Mouse (Mus musculus) adrenal gland, postnatal 4 days (tissue): ENCODE data around the gene Fstl1. TPM values are rescaled to one million over a fixed set of nuclear protein-coding genes. Genes with fewer than 3 reads are reported as not detected.

ENCODE experiments used
- DNase-seq, 2 experiments: peaks; one replicate each; pipeline ENCODE4 v3.0.0; 2021 to 2022; ENCODE audit warnings: low spot score in 2 of 2, mixed read lengths in 2 of 2
- total RNA-seq, 2 experiments: library from RNA; stranded (reverse); gene quantifications; 2 replicates each; pipeline ENCODE4 v1.2.3; 2021

Gene Fstl1
- total RNA-seq, 2 experiments from 2014 or later = 242 to 304 TPM

DNA sequence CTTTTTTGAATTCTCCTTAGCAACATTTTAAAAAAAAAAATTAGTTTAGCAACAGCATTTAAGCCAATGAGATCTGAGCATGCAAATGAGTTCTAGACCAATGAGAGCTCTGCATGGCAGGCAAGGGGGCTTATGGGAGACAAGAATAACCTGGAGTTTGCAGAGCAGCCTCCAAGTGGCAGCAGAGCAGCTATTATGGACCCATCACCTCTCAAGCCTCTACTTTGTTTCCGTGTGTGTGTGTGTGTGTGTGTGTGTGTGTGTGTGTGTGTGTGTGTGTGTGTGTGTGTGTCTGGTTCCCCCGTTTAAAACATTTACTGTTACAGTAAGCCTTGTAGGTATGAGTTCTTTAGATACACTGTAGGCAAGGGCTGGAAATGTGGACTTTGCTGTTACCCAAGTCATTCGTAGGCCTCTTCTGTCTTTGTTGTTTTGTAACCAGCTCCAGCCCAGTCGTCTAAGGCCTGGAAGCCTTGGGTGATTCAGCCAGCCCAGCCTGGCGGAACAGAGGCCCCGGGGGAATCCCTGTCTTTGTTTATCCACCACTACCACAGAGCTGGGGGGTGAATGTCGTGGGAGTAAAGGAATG lies 37.8 kb downstream of the Fstl1 start:
- peak; percentile 21 to 54 for DNase-seq

DNA sequence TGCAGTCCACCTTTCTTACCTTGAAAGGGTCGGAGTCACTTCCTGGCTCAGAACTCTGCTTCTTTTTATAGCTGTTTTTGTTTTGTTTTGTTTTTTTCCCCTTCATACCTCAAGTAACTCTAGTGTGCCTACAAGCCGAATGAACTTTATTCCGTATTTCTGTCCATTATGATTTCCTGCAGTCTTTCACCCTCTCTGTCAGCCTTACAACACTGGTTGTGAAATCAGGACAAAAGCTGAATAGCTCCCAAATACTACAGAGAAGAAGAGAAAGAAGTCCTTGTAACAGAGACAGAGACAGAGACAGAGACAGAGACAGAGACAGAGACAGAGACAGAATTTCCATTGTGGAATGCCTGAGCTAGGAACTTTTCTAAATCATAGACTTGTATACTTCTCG lies 41.3 kb downstream of the Fstl1 start:
- no peak for DNase-seq

DNA sequence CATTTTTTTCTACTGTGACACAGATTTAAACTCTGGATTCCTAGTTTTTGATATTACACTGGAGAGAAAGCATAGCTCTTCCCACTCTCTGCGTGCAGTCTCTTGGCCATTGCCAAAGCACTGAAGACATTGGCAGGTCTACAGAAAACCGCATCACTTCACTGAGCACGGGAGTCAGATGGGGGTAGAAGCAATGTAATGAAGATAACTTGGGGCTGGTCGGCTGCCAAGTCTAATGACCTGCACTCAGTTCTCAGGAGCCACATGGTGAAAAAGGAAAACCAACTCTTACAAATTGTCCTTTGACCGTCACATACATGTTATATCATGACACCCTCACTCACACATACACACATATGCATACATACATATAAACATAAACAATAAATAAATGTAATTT lies 47.3 kb downstream of the Fstl1 start:
- no peak for DNase-seq

DNA sequence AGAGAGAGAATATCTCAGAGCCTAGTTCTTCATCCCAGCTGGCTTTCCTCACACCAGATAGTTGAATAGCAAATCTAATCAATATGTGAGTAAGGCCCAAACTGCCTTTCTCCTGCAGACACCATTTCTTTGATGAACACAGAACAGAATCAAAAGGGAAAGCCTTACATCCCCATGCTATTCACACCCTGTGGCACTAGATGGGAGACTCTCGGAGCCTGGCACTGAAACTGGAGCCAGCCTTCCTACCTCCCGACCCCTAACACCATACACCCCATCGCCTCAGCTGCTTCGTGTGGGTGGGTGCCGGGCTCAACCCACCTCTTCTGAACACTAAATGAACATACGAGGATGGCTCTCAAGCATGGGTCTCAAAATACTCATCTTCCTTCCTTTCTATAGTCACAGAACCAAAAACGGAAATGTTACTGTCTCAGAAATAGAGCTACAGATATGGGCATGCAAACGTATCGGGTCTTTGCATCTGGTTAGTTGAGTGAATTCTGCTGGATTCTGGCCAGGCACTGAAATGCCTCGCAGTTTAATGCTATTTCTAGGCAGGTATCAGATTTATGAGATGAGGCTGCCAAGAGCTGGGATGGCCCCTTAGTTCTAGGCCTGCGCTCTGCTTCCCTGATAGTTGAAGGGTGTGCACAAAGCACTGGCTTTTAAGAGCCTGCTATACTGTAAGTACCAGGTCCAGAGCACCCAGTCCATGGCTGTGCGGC lies 48.3 kb downstream of the Fstl1 start:
- no peak for DNase-seq

DNA sequence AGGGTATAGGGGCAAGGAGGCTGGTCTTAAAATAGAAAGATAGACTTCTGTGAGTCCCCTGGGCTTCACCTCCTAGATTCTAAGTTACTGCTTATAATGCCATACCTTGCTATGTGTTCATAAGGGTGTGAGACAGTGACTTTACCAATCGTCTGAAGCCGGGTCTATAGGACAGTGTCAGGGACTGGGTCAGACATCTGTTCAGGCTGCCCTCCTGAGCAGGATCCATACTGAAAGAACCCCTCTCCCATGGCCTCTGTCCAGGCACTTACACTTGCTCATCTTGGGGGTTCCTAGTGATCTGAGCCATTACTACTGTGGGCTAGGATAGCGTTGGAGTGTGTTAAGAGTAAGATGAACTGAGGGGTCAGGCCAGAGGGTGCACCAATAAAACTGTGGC lies 49.6 kb downstream of the Fstl1 start:
- DNase-seq = no peak

DNA sequence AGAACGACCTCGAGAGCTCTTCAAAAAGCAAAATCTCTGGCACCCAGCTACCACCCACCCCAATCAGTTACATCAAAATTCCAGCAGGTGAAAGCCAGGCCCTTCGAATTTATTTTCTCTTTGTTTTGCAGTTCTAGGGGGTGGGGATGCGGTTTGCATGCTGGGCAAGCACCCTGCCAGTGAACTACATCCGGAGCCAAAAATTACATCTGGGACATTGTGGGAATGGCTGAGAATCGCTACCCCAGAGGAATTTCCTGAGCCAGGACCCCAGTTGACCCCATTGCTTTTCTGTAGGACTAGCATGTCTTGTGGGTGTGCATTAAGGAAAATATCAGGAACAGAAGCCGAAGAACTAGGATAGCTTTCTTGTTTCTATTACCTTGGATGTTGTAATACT lies 54.4 kb downstream of the Fstl1 start:
- no peak for DNase-seq

DNA sequence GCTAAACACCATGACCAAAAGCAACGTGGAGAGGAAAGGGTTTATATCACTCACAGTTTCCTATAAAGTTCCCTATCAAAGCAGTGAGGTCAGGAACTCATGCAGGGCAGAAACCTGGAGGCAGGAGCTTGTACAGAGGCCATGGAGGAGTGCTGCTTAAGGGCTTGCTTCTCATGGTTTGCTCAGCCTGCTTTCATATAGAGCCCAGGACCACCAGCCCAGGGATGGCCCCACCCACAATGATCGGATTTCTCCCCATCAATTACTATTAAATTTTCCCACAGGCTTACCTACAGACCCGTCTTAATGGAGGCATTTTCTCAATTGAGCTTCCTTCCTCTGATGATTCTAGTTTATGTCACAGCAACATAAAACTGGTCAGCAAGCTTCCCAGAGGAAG lies 60.9 kb downstream of the Fstl1 start:
- DNase-seq = no peak

DNA sequence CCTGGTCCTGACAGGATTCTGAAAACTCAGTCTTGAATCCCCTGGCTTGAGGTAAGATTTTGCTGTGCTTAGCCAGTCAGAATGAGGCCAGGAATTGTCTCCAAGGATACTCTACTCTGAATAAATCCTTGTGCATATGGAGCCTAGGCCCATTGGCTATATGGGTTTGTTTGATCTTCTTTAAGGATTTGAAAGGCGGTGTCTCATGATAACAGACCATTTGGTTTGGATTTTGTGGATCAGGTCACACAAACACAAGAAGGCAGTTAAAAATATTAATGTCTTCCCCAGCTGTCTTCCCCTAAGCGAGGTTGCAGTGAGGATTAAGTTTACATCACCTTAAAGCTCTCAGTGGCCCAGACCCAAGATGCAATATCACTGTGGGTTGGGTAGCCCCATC lies 65.8 kb downstream of the Fstl1 start:
- no peak for DNase-seq

DNA sequence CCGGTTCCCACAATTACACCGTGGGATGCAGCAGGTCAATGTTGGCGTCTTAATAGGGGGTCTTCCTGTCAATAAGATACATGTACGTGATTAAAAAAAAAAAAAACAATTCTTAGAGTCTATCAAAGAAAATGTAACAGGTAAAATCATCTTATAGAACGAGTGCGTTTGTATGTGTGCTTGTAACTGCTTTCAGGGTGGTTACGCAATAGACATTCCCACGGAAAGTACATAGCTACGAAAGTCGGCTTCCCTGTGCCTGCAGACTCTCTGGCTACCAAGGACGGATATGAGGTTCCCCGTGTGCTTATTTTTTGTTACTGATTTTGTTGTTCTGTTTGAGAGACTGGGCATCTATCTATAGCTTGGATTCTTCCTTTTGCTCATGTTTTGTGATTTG lies 67.1 kb downstream of the Fstl1 start:
- DNase-seq = no peak

DNA sequence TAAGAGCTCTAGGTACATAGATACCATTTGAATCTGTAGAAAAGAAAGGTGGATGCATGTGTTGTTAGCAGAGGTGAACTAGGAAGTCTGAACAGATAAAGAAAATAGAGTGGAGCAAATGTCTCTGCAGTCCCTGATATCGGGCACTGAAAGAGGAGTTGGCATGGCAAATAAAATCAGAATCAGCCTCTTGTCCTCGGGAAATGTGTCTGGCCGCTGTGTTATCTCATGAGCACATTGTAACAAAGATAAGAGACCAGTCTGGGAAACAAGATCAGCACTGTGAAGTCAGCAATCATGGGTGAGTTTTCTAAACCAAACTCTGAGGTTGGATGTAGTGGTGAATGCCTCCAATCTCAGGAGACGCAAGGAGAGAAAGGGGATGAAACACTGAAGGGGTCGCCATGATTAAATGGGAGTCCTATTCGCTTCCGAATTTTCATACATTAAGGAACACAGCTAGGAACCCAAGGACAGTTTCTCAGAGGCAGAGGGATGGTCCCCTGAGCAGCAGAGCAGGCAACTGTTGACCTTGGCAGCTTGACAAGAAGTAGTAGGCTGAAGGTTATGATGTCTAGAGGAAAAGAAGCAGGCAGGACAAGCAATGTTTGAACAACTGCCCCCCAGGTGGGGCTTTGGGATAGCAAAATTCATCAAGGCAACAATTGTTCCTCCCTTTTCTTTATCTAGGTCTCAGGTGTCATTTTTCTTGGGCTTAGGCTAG lies 68.7 kb downstream of the Fstl1 start:
- no peak for DNase-seq

DNA sequence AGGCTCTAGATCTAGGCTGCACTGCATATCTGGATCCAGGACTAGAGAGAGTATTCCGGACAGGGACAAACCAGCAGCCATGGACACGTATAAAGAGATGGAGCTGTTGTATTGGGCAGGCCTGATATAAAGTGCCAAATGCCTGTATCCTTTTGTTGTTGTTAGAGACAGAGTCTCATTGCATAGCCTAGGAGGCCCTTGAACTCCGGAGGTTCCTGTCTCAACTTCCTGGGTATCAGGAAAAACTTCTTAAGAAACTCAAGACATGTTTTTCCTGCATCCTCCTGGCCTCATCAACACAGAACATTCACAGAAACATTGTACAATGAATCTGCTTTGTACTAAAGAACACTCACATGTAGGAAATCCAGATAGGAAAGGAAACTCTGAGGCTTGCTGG lies 70.4 kb downstream of the Fstl1 start:
- DNase-seq = no peak

DNA sequence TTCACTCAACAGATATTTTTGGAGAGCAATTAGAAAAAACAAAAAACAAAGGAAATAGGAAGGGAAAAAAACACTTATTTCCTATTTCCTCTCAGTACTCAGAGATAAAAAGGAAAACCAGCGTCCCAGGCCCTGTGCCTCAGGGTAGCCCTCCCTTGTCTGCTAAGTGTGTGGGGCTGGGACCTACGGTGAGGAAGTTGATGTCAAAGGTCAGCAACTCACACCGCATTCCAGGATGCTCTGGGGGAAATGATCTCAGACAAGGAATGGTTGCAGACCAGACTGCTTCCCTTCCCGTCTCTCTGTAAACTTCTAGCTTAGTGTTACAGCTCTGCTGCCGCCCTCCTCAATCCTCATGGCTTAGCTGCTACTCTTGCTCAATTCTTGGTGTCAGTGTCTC lies 74.7 kb downstream of the Fstl1 start:
- DNase-seq = no peak

DNA sequence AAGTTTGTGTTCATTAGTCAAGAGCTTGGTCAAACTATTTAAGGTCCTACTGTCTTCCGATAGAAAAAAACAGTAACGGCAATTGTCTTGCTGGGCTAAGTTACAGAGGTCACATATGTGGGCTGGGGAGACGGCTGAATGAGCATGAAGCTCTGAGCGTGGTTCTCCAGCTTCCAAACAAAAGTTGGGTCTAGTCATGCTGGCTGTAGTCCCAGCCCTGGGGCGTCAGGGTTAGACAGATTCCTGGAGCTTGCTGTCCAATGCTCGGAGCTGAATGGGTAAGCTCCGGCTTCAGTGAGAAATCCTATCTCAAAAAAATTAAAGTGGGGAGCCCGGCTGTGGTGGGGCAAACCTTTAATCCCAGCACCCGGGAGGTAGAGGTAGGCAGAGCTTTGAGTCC lies 76.6 kb downstream of the Fstl1 start:
- DNase-seq = no peak

DNA sequence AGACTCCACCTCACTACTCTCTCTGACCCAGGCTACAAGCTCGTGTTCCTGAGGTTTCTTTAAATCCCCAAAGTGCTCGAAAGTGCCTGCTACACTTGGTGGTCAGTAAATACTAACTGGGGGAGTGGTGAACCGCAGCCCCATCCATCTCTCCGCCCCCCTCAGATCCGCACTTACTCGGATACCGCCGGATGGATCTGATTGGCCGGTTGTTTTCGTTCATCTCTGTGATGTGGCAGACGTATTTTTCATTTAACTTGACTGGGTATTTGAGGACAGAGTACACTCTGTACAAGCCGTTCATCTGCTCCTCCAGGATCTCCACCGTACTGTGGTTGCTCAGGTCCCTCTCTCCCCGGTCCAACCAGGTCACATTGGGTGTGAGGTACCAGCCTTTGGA lies 77.4 kb downstream of the Fstl1 start:
- DNase-seq = no peak

DNA sequence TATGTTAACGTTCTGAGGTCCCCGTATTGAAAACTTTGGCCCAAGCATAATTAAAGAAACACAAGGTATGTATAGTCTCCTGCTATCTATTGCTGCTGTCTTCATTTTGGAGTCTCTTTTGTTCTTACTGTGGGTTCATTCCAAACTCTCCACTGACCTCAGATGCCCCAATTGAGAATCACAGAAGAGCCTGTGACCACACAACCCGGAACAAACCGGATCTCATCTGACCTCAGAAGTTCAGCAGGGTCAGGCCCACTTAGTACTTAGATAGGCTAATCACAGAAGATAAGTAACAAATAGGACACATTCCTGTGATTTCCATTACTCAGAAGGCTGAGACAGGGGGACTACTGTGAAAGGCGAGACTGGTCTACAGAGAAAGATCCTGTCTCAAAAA lies 77.9 kb downstream of the Fstl1 start:
- DNase-seq = no peak

DNA sequence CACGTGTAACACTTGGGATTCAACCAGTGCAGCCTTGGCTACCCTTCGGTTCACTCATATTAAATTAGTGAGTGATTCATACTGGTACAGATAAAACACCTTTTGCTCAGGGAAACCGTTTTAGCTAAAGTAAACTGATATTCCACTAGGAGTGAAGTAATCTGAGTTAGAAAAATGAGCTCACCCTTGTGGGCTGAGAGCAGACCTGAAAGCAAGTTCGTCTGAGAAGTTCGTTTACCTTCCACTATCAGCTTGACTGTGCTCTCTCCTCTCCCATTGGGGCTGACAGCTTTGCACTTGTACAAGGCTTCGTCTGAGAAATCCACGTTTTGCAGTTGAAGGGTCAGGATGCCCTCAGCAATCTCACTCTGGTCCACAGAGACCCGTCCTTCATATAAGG lies 78.9 kb downstream of the Fstl1 start:
- no peak for DNase-seq

DNA sequence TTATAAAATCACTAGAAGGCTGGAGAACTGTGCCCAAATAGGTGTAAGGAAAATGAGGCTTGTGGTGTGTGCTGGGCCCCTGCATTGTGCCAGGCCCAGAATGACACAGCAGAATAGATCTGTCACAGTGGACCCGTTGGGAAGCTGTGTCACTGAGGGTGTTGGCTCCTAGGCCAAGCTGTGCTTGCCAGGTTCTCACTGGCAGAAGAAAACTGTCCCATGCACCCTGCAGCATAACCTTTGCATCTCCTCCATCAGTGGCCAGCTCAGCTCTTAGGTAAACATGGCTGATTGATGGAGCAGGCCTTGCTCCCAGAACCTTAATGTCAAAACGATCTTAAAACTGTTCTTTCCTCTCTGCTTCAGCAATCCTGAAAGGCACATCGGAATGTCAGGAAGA lies 79.7 kb downstream of the Fstl1 start:
- no peak for DNase-seq

DNA sequence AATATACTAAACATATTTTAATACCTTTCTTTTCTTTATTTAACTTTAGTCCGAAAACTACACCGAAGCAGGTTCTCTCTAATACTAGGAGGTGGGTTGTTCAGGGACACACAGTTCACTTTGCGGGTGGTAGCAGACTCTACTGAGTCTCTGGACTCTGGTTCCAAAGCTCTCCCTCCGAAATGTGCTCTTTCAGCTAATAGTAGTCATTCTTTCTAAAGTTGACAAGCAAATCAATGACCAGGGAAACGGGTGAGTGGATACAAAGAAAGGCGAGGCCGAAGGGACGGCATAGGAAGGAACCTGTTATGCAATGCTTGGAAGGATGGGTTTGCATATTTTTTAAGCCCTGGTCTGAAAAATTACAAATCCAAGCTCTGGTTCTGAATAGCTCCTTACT lies 80.8 kb downstream of the Fstl1 start:
- DNase-seq = no peak

DNA sequence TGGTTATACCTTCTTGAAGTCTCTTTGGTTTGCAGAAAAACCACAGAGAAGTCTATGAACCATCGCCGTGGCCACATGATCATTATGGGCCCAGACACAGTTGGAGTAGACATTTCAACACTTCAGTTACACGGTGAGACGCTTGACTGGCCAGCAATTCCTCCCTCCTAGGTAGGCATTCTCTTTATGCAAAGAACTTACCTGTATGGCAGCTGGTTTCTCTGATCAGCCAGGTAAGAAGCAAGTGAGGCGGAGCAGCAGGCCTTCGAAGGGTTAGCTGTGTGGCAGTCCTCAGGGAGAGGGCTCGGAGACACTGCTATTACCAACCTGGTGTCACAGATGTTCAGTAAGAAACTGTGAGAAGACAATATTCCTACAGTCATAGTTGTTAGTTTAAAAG lies 83.5 kb downstream of the Fstl1 start:
- DNase-seq = no peak

DNA sequence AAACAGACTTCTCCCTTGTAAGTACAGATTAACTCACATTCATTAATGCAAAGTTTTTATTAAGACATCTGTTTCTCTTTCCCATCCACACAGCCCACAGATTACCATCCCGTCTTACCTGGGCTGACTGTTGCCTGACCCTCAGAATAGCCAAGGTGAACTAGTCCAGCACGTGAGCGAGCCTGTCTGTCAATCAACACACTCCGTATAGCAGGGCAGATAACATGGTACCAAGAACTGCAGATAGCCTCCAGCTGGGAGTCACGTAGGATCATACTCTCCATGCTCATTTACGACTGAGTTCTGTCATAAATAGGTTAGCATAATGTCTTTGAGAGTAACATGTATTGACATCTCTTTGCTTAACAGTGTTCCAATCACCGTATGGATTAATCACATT lies 84.4 kb downstream of the Fstl1 start, which contains the start of gene Gm36028:
Gene Gm36028, minus strand, starts transcription at position 118 of the 400 bp plus-strand sequence.
- DNase-seq = no peak

DNA sequence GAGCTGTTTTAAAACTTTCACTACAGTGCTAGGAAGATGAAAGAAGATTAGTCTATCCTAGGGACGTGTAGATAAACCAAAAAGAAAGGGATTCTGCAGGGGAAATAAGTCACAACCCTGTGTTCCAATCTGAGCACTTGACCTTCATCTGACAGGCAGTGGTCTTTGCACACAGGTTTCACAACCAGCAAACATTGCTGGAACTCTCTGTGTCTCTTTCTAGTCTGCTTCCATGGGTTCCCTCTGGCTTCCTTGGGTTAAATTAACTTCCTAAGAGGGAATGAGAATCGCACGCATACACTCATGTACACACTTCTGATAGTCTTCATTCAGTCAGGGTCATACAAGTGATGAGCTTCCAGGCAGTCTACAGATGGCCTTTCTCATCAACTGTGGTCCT lies 87.2 kb downstream of the Fstl1 start:
- no peak for DNase-seq

DNA sequence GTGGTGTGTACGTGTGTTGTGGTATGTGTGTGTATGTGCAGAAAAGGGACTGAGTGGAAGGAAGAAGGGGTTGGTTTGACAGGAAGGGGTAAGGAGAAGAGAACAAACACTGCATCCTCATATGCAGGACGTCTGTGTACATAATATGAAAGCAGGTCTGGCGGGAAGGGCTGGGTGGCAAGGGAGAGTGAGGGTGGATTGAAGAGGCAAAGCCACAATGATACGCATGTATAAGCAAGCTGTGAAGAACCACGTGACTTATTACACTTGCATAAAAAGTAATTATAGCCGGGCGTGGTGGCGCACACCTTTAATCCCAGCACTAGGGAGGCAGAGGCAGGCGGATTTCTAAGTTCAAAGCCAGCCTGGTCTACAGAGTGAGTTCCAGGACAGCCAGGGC lies 89.2 kb downstream of the Fstl1 start:
- no peak for DNase-seq
